Mouse (Mus musculus): ENCODE measurements around the gene Srgap2. TPM values are rescaled to one million over a fixed set of nuclear protein-coding genes. Genes with fewer than 3 reads are reported as not detected.
A peak's percentile ranks its signal among the peaks of the same experiment; 100 is the strongest.
"Not testable (repeated sequence)": the region's sequence is repeated elsewhere in the genome, so short reads cannot be mapped to it uniquely, and the experiment has no call there.

Gene Srgap2
- polyA plus RNA-seq, 1 experiment from 2014 or later: 17.1 TPM

- Histone ChIP-seq H3K4me2 (no peak overlapping the region), H3K4me3 (replicated peaks) (no peak overlapping the region), H3K36me3 (no peaks in the 10 kb centered on the region), H3K4me1 (replicated peaks) (peaks cover 6% of the 10 kb centered on the region; the same call in 1 of the 2 replicates), H3K9ac (replicated peaks) (no peak overlapping the region), H3K27me3 (peaks cover 6% of the 10 kb centered on the region; the same call in 1 of the 2 replicates), H3K9me3 (no peaks in the 10 kb centered on the region), H3K27ac (no peak overlapping the region)
- 57% methylated on average over 10 of the region's 10 CpGs for WGBS
- ATAC-seq (ENCODE audit: insufficient number of reproducible peaks, insufficient read depth, low FRiP score, low TSS enrichment, low read depth): no peak
These were observed 267.4 kb downstream of the Srgap2 start for GRCm38 (mm10) chr1:131259632-131260308.

GRCm38 (mm10) chr1:131257288-131257687, 269.9 kb downstream of the Srgap2 start:
- Histone ChIP-seq H3K27me3 (peaks cover 6% of the 10 kb centered on the region; the same call in 1 of the 2 replicates), H3K4me3 (replicated peaks) (no peak overlapping the region), H3K9ac (replicated peaks) (no peak overlapping the region), H3K36me3 (no peaks in the 10 kb centered on the region), H3K4me2 (no peak overlapping the region), H3K4me1 (replicated peaks) (peaks cover 6% of the 10 kb centered on the region; the same call in 1 of the 2 replicates), H3K9me3 (no peaks in the 10 kb centered on the region), H3K27ac (no peak overlapping the region)
- WGBS: 80% methylated on average over 6 of the region's 6 CpGs
- no peak for ATAC-seq (ENCODE audit: insufficient number of reproducible peaks, insufficient read depth, low FRiP score, low TSS enrichment, low read depth)

GRCm38 (mm10) chr1:131252516-131253250, 274.5 kb downstream of the Srgap2 start:
- not testable (repeated sequence) for H3K36me3 ChIP-seq; H3K4me1 ChIP-seq (replicated peaks); ATAC-seq (ENCODE audit: insufficient number of reproducible peaks, insufficient read depth, low FRiP score, low TSS enrichment, low read depth); H3K4me3 ChIP-seq (replicated peaks); H3K9ac ChIP-seq (replicated peaks); H3K27ac ChIP-seq; H3K4me2 ChIP-seq; H3K9me3 ChIP-seq
- WGBS: 83% methylated on average over 7 of the region's 7 CpGs
- H3K27me3 ChIP-seq: peaks cover 15% of the 10 kb centered on the region

GRCm38 (mm10) chr1:131246433-131247395, 280.4 kb downstream of the Srgap2 start:
- Histone ChIP-seq H3K27ac (no peak overlapping the region), H3K4me3 (replicated peaks) (no peak overlapping the region; the same call in 1 of the 2 replicates), H3K9me3 (no peaks in the 10 kb centered on the region), H3K9ac (replicated peaks) (no peak overlapping the region), H3K4me1 (replicated peaks) (peaks cover 17% of the 10 kb centered on the region), H3K4me2 (peak overlapping the region; percentile 41), H3K36me3 (no peaks in the 10 kb centered on the region), H3K27me3 (peaks cover 68% of the 10 kb centered on the region)
- no peak for ATAC-seq (ENCODE audit: insufficient number of reproducible peaks, insufficient read depth, low FRiP score, low TSS enrichment, low read depth)
- 14% methylated on average over 7 of the region's 7 CpGs for WGBS

GRCm38 (mm10) chr1:131245926-131246325, 281.2 kb downstream of the Srgap2 start:
- Histone ChIP-seq H3K9me3 (no peaks in the 10 kb centered on the region), H3K36me3 (no peaks in the 10 kb centered on the region), H3K4me2 (peak overlapping the region; percentile 96), H3K4me3 (replicated peaks) (peak overlapping the region; percentile 66), H3K27me3 (peaks cover 76% of the 10 kb centered on the region), H3K27ac (no peak overlapping the region), H3K4me1 (replicated peaks) (peaks cover 17% of the 10 kb centered on the region), H3K9ac (replicated peaks) (no peak overlapping the region)
- peak; percentile 41; the same call in 1 of the 2 replicates for ATAC-seq (ENCODE audit: insufficient number of reproducible peaks, insufficient read depth, low FRiP score, low TSS enrichment, low read depth)
- 3% methylated on average over 9 of the region's 9 CpGs for WGBS

GRCm38 (mm10) chr1:131245089-131245856, 281.9 kb downstream of the Srgap2 start, which contains the start of gene Rassf5:
TSS of gene Rassf5 (minus strand) at chr1:131245258.
- Histone ChIP-seq H3K36me3 (no peaks in the 10 kb centered on the region), H3K27ac (no peak within 1 kb of the TSS), H3K9ac (replicated peaks) (peak within 1 kb of the TSS; percentile 65), H3K4me3 (replicated peaks) (peak within 1 kb of the TSS; percentile 66), H3K27me3 (peaks cover 82% of the 10 kb centered on the region), H3K4me2 (peak within 1 kb of the TSS; percentile 96), H3K9me3 (no peaks in the 10 kb centered on the region), H3K4me1 (replicated peaks) (peaks cover 17% of the 10 kb centered on the region)
- ATAC-seq (ENCODE audit: insufficient number of reproducible peaks, insufficient read depth, low FRiP score, low TSS enrichment, low read depth): peak; percentile 49; the same call in 1 of the 2 replicates
- 1% methylated on average over 55 of the region's 60 CpGs for WGBS

GRCm38 (mm10) chr1:131244536-131245088, 282.5 kb downstream of the Srgap2 start:
- Histone ChIP-seq H3K4me3 (replicated peaks) (peak overlapping the region; percentile 66), H3K9me3 (no peaks in the 10 kb centered on the region), H3K9ac (replicated peaks) (peak overlapping the region; percentile 65), H3K4me1 (replicated peaks) (peaks cover 17% of the 10 kb centered on the region), H3K4me2 (peak overlapping the region; percentile 96), H3K27ac (no peak overlapping the region), H3K27me3 (peaks cover 89% of the 10 kb centered on the region), H3K36me3 (no peaks in the 10 kb centered on the region)
- WGBS: under 1% methylated on average over 57 of the region's 57 CpGs
- ATAC-seq (ENCODE audit: insufficient number of reproducible peaks, insufficient read depth, low FRiP score, low TSS enrichment, low read depth): peak; percentile 41; the same call in 1 of the 2 replicates

- no peak overlapping the region for H3K4me3 ChIP-seq (replicated peaks)
- peaks cover 88% of the 10 kb centered on the region for H3K27me3 ChIP-seq
- H3K9me3 ChIP-seq: no peaks in the 10 kb centered on the region
- no peak overlapping the region for H3K4me2 ChIP-seq
- no peak for ATAC-seq (ENCODE audit: insufficient number of reproducible peaks, insufficient read depth, low FRiP score, low TSS enrichment, low read depth)
- no peak overlapping the region for H3K27ac ChIP-seq
- WGBS: 56% methylated on average over 6 of the region's 6 CpGs
- H3K36me3 ChIP-seq: no peaks in the 10 kb centered on the region
- no peak overlapping the region for H3K9ac ChIP-seq (replicated peaks)
- H3K4me1 ChIP-seq (replicated peaks): peaks cover 17% of the 10 kb centered on the region
These were observed 284.2 kb downstream of the Srgap2 start for GRCm38 (mm10) chr1:131242956-131243355.

- H3K4me2 ChIP-seq: no peak overlapping the region
- H3K4me1 ChIP-seq (replicated peaks): peaks cover 11% of the 10 kb centered on the region
- 55% methylated on average over 12 of the region's 12 CpGs for WGBS
- H3K9me3 ChIP-seq: no peaks in the 10 kb centered on the region
- no peak overlapping the region for H3K9ac ChIP-seq (replicated peaks)
- H3K27ac ChIP-seq: no peak overlapping the region
- no peak for ATAC-seq (ENCODE audit: insufficient number of reproducible peaks, insufficient read depth, low FRiP score, low TSS enrichment, low read depth)
- no peaks in the 10 kb centered on the region for H3K36me3 ChIP-seq
- H3K4me3 ChIP-seq (replicated peaks): no peak overlapping the region
- peaks cover 62% of the 10 kb centered on the region for H3K27me3 ChIP-seq
These were observed 287.5 kb downstream of the Srgap2 start for GRCm38 (mm10) chr1:131239576-131240193.

Data from limb, embryonic 12.5 days (tissue).